Mouse (Mus musculus) hindbrain, embryonic 12.5 days (tissue): ENCODE results near the gene Mamstr. TPM values are rescaled to one million over a fixed set of nuclear protein-coding genes. Genes with fewer than 3 reads are reported as not detected.
A peak's percentile ranks its signal among the peaks of the same experiment; 100 is the strongest.

Source experiments
- ATAC-seq: fragments of 200-750 bp; cut with Nextera tagmentation; 2 replicates; pipeline ENCODE4 v1.8.0; 2017; ENCODE audit warnings: moderate TSS enrichment; ENCODE audit not compliant: low FRiP score
- H3K27ac ChIP-seq: fragments of 300-500 bp; sonication (generic); 2 replicates; pipeline ENCODE4 v1.5.1; 2016; ENCODE audit warnings: mild to moderate bottlenecking
- H3K27me3 ChIP-seq: fragments of 300-500 bp; sonication (generic); 2 replicates; pipeline ENCODE4 v1.6.1; 2016; ENCODE audit warnings: mild to moderate bottlenecking
- H3K36me3 ChIP-seq: fragments of 300-500 bp; sonication (generic); 2 replicates; pipeline ENCODE4 v1.6.1; 2016; ENCODE audit warnings: mild to moderate bottlenecking
- H3K4me1 ChIP-seq: fragments of 300-500 bp; sonication (generic); 2 replicates; pipeline ENCODE4 v1.6.1; 2016
- H3K4me2 ChIP-seq: fragments of 300-500 bp; sonication (generic); replicated peaks from 2 replicates; pipeline ENCODE4 v1.6.1; 2016; ENCODE audit warnings: mild to moderate bottlenecking
- H3K4me3 ChIP-seq: fragments of 300-500 bp; sonication (generic); 2 replicates; pipeline ENCODE4 v1.5.1; 2016; ENCODE audit warnings: mild to moderate bottlenecking
- H3K9ac ChIP-seq: fragments of 300-500 bp; sonication (generic); 2 replicates; pipeline ENCODE4 v1.6.1; 2016; ENCODE audit warnings: mild to moderate bottlenecking, moderate library complexity
- H3K9me3 ChIP-seq: fragments of 300-500 bp; sonication (generic); replicated peaks from 2 replicates; pipeline ENCODE4 v1.6.1; 2016; ENCODE audit warnings: mild to moderate bottlenecking
- WGBS: fragments of 180-500 bp; shearing (Covaris S2); methylation state at CpG from one replicate; pipeline ENCODE4 v1.1.7; 2016; 5-methylcytosine and 5-hydroxymethylcytosine counted together
- polyA plus RNA-seq: library from polyadenylated mRNA; unstranded; fragments of >200 nt; fragmentation: Nextera tagmentation; extraction: Ambion mirVana; gene quantifications from 2 replicates; pipeline ENCODE4 v1.2.1, GENCODE M21; 2016

Gene Mamstr
- polyA plus RNA-seq: 3.7 and 4.8 TPM in 2 replicates

- WGBS: 24% methylated on average over 19 of the region's 19 CpGs
- no peak for ATAC-seq
- 0 out of 2 replicates have a peak, but pooled peaks cover 3% of the 10 kb centered on the region for H3K27me3 ChIP-seq
- H3K9ac ChIP-seq: peak within 1 kb of the TSS; percentile 9; the same call in 1 of the 2 replicates
- H3K36me3 ChIP-seq: no peaks in the 10 kb centered on the region
- H3K9me3 ChIP-seq: no peaks in the 10 kb centered on the region
- no peak within 1 kb of the TSS for H3K27ac ChIP-seq
- H3K4me3 ChIP-seq: no peak within 1 kb of the TSS
- H3K4me2 ChIP-seq: peak within 1 kb of the TSS; percentile 47; the same call in 1 of the 2 replicates
- peaks cover 31% of the 10 kb centered on the region for H3K4me1 ChIP-seq
Measured at GRCm38 (mm10) chr7:45639561-45640027, at the start of gene Mamstr. Mamstr (plus strand) TSS chr7:45639977.

DNA sequence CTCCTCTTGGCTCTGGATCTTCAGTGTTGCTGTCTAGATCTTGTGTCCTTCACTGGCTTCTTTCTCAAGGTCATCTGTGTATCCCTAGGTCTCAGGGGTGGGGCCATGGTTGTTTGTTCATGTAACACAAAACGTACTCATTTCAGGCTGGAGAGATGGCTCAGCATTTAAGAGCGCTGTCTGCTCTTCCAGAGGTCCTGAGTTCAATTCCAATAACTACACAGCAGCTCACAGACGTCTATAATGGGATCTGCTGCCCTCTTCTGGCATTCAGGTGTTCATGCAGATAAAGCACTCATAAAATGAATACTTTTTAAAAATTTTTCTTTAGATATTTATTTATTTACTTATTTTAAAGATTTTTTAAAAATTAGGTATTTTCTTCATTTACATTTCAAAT lies 48.9 kb upstream of the Mamstr start:
- Histone ChIP-seq H3K4me2 (no peak overlapping the region), H3K9ac (no peak overlapping the region), H3K9me3 (no peaks in the 10 kb centered on the region), H3K27me3 (no peaks in the 10 kb centered on the region), H3K4me1 (peaks cover 7% of the 10 kb centered on the region), H3K36me3 (peaks cover 5% of the 10 kb centered on the region), H3K4me3 (no peak overlapping the region), H3K27ac (no peak overlapping the region)
- WGBS: 65% methylated on average over 3 of the region's 3 CpGs
- ATAC-seq: no peak

GRCm38 (mm10) chr7:45591880-45592279 lies 47.9 kb upstream of the Mamstr start:
- no peak overlapping the region for H3K9ac ChIP-seq
- 77% methylated on average over 7 of the region's 7 CpGs for WGBS
- H3K36me3 ChIP-seq: no peaks in the 10 kb centered on the region; the same call in 1 of the 2 replicates
- no peak for ATAC-seq
- no peak overlapping the region for H3K4me3 ChIP-seq
- no peak overlapping the region for H3K4me2 ChIP-seq
- no peak overlapping the region for H3K27ac ChIP-seq
- H3K9me3 ChIP-seq: no peaks in the 10 kb centered on the region
- H3K27me3 ChIP-seq: no peaks in the 10 kb centered on the region
- peaks cover 7% of the 10 kb centered on the region for H3K4me1 ChIP-seq

DNA sequence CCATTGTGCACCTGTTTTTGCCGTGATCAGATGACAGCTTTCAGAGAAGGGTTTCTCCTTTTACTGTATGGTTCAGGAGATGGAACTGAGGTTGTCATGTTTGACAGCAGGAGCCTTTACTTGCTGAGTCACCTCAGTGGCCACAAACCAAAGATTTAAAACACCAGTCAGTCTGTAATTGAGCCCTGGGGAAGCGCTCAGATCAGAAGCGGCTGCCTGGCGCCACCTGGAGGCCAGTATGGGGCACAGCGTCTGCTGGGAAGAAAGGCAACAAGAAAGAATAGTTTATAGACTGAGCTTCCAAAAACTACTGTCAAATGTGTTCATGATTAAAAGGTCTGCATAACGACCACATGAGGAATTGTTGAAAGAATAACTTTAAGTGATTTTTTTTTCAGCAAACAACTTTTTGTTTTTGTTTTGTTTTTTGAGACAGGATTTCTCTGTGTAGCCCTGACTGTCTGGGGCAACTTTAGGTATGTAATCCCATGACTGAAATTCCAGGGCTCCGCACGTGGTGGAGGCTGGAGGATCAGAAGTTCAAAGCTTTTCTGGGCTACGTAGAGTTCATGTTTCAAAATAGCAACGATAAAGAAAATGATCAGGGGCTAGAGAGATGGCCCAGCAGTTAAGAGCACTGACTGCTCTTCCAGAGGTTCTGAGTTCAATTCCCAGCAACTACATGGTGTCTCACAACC lies 46.5 kb upstream of the Mamstr start:
- H3K9me3 ChIP-seq: no peaks in the 10 kb centered on the region
- WGBS: 25% methylated on average over 10 of the region's 10 CpGs
- no peak overlapping the region for H3K27ac ChIP-seq
- H3K27me3 ChIP-seq: no peaks in the 10 kb centered on the region
- H3K4me1 ChIP-seq: peaks cover 7% of the 10 kb centered on the region
- no peak overlapping the region for H3K9ac ChIP-seq
- no peak overlapping the region for H3K4me2 ChIP-seq
- ATAC-seq: no peak
- no peak overlapping the region for H3K4me3 ChIP-seq
- no peaks in the 10 kb centered on the region for H3K36me3 ChIP-seq

DNA sequence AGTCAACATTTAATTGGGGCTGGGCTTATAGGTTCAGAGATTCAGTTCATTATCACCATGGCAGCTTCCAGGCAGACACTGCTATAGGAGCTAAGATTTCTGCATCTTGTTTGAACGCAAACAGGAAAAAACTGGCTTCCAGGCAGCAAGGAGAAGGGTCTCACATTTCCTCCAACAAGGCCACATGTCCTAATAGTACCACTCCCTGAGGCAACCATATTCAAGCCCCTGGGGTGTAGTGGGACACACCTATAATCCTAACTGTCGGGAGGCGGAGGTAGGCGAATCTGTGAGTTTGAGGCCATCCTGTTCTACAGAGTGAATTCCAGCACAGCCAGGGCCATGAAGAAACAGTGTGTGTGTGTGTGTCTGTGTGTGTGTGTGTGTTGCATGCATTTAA lies 44.6 kb upstream of the Mamstr start:
- ATAC-seq: no peak
- Histone ChIP-seq H3K4me1 (no peaks in the 10 kb centered on the region), H3K9ac (no peak overlapping the region), H3K27ac (no peak overlapping the region), H3K27me3 (no peaks in the 10 kb centered on the region), H3K4me2 (no peak overlapping the region), H3K36me3 (no peaks in the 10 kb centered on the region), H3K9me3 (no peaks in the 10 kb centered on the region), H3K4me3 (no peak overlapping the region)
- 80% methylated on average over 4 of the region's 4 CpGs for WGBS

DNA sequence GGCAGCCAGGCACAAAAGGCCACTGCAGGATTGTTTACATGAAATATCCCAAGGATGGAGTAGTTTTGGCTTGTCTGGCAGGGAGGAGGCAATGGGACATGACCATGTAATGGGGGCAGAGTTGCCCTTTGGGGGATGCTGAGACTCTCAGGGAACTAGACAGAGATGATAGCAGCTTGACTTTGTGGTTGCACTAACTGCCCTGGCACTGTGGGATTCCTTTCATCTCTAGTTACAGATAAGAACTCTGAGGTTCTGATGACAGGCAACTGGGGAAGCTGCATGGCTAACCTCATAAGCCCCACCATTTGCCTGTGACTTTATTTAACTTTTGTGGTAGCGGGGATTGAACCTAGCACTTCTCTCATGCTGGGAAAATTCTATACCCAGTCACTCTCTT lies 43.7 kb upstream of the Mamstr start:
- Histone ChIP-seq H3K36me3 (no peaks in the 10 kb centered on the region), H3K9ac (no peak overlapping the region), H3K27ac (no peak overlapping the region), H3K9me3 (no peaks in the 10 kb centered on the region), H3K4me1 (no peaks in the 10 kb centered on the region), H3K4me3 (no peak overlapping the region), H3K4me2 (no peak overlapping the region), H3K27me3 (no peaks in the 10 kb centered on the region)
- no peak for ATAC-seq
- WGBS: 86% methylated on average over 1 of the region's 1 CpGs

- Histone ChIP-seq H3K4me1 (no peaks in the 10 kb centered on the region), H3K4me2 (no peak overlapping the region), H3K9ac (no peak overlapping the region), H3K27ac (no peak overlapping the region), H3K36me3 (no peaks in the 10 kb centered on the region), H3K27me3 (no peaks in the 10 kb centered on the region), H3K4me3 (no peak overlapping the region), H3K9me3 (no peaks in the 10 kb centered on the region)
- no peak for ATAC-seq
- WGBS: 88% methylated on average over 5 of the region's 5 CpGs
Measured at GRCm38 (mm10) chr7:45597013-45597412, 42.8 kb upstream of the Mamstr start.

GRCm38 (mm10) chr7:45597527-45597926 lies 42.2 kb upstream of the Mamstr start:
- Histone ChIP-seq H3K27ac (no peak overlapping the region), H3K4me2 (no peak overlapping the region), H3K4me1 (no peaks in the 10 kb centered on the region), H3K9ac (no peak overlapping the region), H3K27me3 (no peaks in the 10 kb centered on the region), H3K36me3 (no peaks in the 10 kb centered on the region), H3K4me3 (no peak overlapping the region), H3K9me3 (no peaks in the 10 kb centered on the region)
- ATAC-seq: no peak
- 90% methylated on average over 6 of the region's 6 CpGs for WGBS

DNA sequence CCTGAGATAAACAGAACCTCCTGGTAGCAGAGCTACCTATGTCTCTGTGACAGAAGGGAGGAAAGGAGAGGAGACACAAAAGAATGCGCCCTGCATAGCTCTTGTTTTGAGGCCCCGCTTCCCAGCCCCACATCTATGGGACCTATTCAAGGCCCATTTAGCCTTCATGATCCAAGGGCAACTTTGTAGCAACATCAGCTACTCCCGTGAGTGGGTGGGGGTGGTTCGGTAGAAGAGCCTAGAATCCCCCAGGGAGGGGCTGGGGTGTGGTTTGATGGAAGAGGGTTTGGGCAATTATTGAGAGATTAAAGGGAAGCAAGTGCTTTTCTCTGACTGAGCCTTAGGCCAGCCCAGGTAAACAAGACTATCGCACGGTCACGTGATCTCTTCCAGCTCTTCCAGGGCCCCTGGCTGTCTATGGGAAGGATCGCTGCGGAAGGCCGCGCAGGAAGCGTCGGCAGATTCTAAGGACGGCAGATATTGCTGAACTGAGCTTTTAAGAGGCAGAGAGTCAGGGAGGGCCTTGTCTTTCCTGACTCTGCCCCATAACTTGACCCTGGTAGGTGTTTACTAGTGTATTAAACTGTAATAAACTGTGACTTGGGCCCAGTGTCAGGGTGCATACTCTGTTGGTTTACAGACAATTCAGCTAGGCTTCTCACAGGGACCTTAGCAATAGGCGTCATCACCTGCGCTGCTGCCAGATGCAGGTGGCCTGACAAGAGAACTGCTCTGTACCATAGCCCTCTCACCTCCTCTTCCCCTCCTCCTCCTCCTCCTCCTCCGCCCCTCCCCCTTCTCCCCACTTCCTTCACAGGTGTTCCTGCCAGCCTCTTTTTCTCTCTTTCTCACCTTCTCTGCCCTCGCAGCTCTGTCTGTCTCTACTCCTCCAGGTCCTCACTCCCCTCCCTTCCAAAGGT lies 40.6 kb upstream of the Mamstr start:
- Histone ChIP-seq H3K27ac (no peak overlapping the region), H3K4me1 (no peaks in the 10 kb centered on the region), H3K9ac (no peak overlapping the region), H3K27me3 (no peaks in the 10 kb centered on the region), H3K36me3 (no peaks in the 10 kb centered on the region), H3K4me3 (no peak overlapping the region), H3K9me3 (no peaks in the 10 kb centered on the region), H3K4me2 (no peak overlapping the region)
- 47% methylated on average over 18 of the region's 18 CpGs for WGBS
- no peak for ATAC-seq

DNA sequence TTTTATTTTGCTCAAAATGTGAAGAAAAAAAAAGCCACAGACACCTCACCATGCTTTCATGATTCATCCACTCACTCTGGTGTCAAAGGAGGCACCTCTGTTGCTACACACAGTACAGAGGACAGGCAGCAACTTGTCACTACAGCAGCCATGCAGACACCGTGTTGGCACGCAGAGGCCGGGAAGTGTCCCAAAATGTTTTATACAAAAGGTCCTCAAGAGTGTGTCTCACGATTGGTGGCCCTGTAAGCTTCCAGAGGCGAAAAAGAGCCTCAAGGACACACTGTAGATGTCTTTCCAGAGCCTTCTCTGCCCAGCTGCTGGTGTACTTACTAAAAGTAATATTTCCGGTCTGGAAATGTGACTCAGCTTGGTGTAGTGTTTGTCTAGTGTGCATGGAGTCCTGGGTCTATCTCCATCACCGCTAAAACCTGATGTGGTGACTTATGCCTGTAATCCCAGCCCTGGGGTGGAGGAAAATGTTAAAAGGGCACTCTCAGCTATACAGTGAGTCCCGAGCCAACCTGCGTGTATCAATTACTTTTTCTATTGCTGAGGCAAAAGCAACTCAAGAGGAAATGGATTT lies 34.0 kb upstream of the Mamstr start:
- H3K27me3 ChIP-seq: no peaks in the 10 kb centered on the region
- ATAC-seq: no peak
- no peaks in the 10 kb centered on the region for H3K36me3 ChIP-seq
- no peak overlapping the region for H3K9ac ChIP-seq
- no peak overlapping the region for H3K4me2 ChIP-seq
- H3K4me1 ChIP-seq: no peaks in the 10 kb centered on the region
- 82% methylated on average over 9 of the region's 9 CpGs for WGBS
- no peak overlapping the region for H3K4me3 ChIP-seq
- no peaks in the 10 kb centered on the region for H3K9me3 ChIP-seq
- H3K27ac ChIP-seq: no peak overlapping the region

- no peaks in the 10 kb centered on the region for H3K4me1 ChIP-seq
- no peak overlapping the region for H3K9ac ChIP-seq
- no peaks in the 10 kb centered on the region for H3K27me3 ChIP-seq
- H3K9me3 ChIP-seq: no peaks in the 10 kb centered on the region
- no peak for ATAC-seq
- H3K27ac ChIP-seq: no peak overlapping the region
- no peak overlapping the region for H3K4me2 ChIP-seq
- 88% methylated on average over 1 of the region's 1 CpGs for WGBS
- no peak overlapping the region for H3K4me3 ChIP-seq
- H3K36me3 ChIP-seq: no peaks in the 10 kb centered on the region
Measured at GRCm38 (mm10) chr7:45609511-45609910, 30.3 kb upstream of the Mamstr start.

- H3K9ac ChIP-seq: no peak overlapping the region
- no peak overlapping the region for H3K4me3 ChIP-seq
- H3K4me1 ChIP-seq: peaks cover 9% of the 10 kb centered on the region
- no peak overlapping the region for H3K27ac ChIP-seq
- no peak overlapping the region for H3K4me2 ChIP-seq
- no peak for ATAC-seq
- H3K27me3 ChIP-seq: peaks cover 45% of the 10 kb centered on the region
- H3K36me3 ChIP-seq: no peaks in the 10 kb centered on the region
- WGBS: 23% methylated on average over 6 of the region's 6 CpGs
- H3K9me3 ChIP-seq: no peaks in the 10 kb centered on the region
Measured at GRCm38 (mm10) chr7:45616277-45616676, 23.5 kb upstream of the Mamstr start.
